Mouse (Mus musculus) yolk sac, embryonic 10.5 days (tissue): Measurements from ENCODE around the gene Arrdc2.

Experiments used
- DNase-seq: peaks from one replicate; pipeline ENCODE4 v3.0.0-alpha.2; 2017; ENCODE audit warnings: low spot score

Gene Arrdc2

GRCm38 (mm10) chr8:70786291-70787050 lies 53.0 kb downstream of the Arrdc2 start:
- DNase-seq: no peak
